In the genomic region with DNA sequence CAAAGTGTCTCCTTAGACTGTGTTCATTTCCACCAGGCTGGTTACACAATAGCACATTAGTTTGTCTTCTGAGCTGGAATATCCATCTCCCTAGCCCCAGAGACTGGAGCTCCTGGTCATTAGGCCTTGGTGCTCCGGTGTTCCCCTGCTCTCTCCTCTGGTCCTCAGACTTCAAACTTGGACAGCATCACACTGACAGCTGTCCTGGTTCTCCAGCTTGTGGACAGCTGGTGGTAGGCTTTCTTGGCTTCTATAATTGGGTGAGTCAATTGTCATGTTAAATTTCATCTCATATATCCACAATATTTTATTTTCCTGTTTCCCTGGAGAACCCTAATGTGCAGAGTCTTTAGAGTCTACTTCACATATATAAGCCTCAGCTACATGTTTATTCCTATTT, we compare ENCODE assay signal across 16 mouse cellular contexts. TPM values are rescaled to one million over a fixed set of nuclear protein-coding genes. Genes with fewer than 3 reads are reported as not detected.
"Had no signal": no experiment of that assay in that cellular context is flagged by ENCODE, and none has a peak within 500 bp of the region (broad histone marks: within the 10 kb centered on the region; RNA-seq: fewer than 3 reads in every experiment).

No protein-coding gene starts in this region.

- H3K36me3 ChIP-seq: neural tube, embryonic 13.5 days; neural tube, embryonic 15.5 days; stomach, embryonic 15.5 days had no signal

- H3K4me3 ChIP-seq: neural tube, embryonic 13.5 days; neural tube, embryonic 15.5 days; stomach, embryonic 15.5 days had no signal

- DNase-seq: retina, postnatal 1 day; right cerebral cortex, adult 18-20 months; right cerebral cortex, postnatal 14 days; right cerebral cortex, postnatal 25 days; right cerebral cortex, postnatal 4 days; spleen, adult 18-20 months; thymus, adult 18-20 months; thymus, adult 2 months; thymus, postnatal 14 days; thymus, postnatal 25 days; thymus, postnatal 36 days; thymus, postnatal 4 days had no signal

- H3K4me2 ChIP-seq: neural tube, embryonic 13.5 days; neural tube, embryonic 15.5 days; stomach, embryonic 15.5 days had no signal

- H3K27me3 ChIP-seq: neural tube, embryonic 13.5 days; neural tube, embryonic 15.5 days; stomach, embryonic 15.5 days had no signal

RNA-seq across cellular contexts. Expression of gene Fras1, which starts 51.5 kb away (rescaled TPM):
- total RNA-seq: neutrophil, adult 5-6 weeks had no signal
